Mouse (Mus musculus) right cerebral cortex, postnatal 25 days (tissue): ENCODE data around the gene Rcor2.

Source experiments
- DNase-seq: peaks from one replicate; pipeline ENCODE4 v3.0.0; 2022

Gene Rcor2

GRCm38 (mm10) chr19:7295071-7295658 lies 28.0 kb downstream of the Rcor2 start:
- DNase-seq: no peak

- DNase-seq: no peak
Observed at GRCm38 (mm10) chr19:7295959-7296358, 28.8 kb downstream of the Rcor2 start.

- DNase-seq: peak; percentile 79
Observed at GRCm38 (mm10) chr19:7299052-7299451, 31.9 kb downstream of the Rcor2 start.

- DNase-seq: no peak
Observed at GRCm38 (mm10) chr19:7300078-7300477, 33.0 kb downstream of the Rcor2 start.

- peak; percentile 71 for DNase-seq
Observed at GRCm38 (mm10) chr19:7301647-7302492, 34.7 kb downstream of the Rcor2 start.

GRCm38 (mm10) chr19:7302493-7302797 lies 35.3 kb downstream of the Rcor2 start:
- no peak for DNase-seq

- DNase-seq: peak; percentile 3
Observed at GRCm38 (mm10) chr19:7303796-7304195, 36.7 kb downstream of the Rcor2 start.

- no peak for DNase-seq
Observed at GRCm38 (mm10) chr19:7304801-7305200, 37.7 kb downstream of the Rcor2 start.

GRCm38 (mm10) chr19:7305380-7306310 lies 38.5 kb downstream of the Rcor2 start:
- no peak for DNase-seq

- no peak for DNase-seq
Observed at GRCm38 (mm10) chr19:7306968-7307367, 39.8 kb downstream of the Rcor2 start.

- DNase-seq: peak; percentile 32
Observed at GRCm38 (mm10) chr19:7307995-7308770, 41.1 kb downstream of the Rcor2 start.

GRCm38 (mm10) chr19:7309738-7310330 lies 42.7 kb downstream of the Rcor2 start:
- no peak for DNase-seq

GRCm38 (mm10) chr19:7310704-7311103 lies 43.6 kb downstream of the Rcor2 start:
- DNase-seq: peak; percentile 45

GRCm38 (mm10) chr19:7311306-7311705 lies 44.2 kb downstream of the Rcor2 start:
- no peak for DNase-seq

- DNase-seq: no peak
Observed at GRCm38 (mm10) chr19:7313660-7314059, 46.5 kb downstream of the Rcor2 start.

- no peak for DNase-seq
Observed at GRCm38 (mm10) chr19:7314976-7315586, 48.0 kb downstream of the Rcor2 start.

- DNase-seq: no peak
Observed at GRCm38 (mm10) chr19:7315587-7315984, 48.5 kb downstream of the Rcor2 start.

GRCm38 (mm10) chr19:7316822-7317221 lies 49.7 kb downstream of the Rcor2 start:
- DNase-seq: no peak

GRCm38 (mm10) chr19:7317716-7318115 lies 50.6 kb downstream of the Rcor2 start:
- DNase-seq: no peak

- DNase-seq: no peak
Observed at GRCm38 (mm10) chr19:7320181-7320580, 53.1 kb downstream of the Rcor2 start.

- no peak for DNase-seq
Observed at GRCm38 (mm10) chr19:7321391-7321790, 54.3 kb downstream of the Rcor2 start.
